Mouse (Mus musculus): ENCODE data around the gene Vps26c. TPM values are rescaled to one million over a fixed set of nuclear protein-coding genes. Genes with fewer than 3 reads are reported as not detected.

Vps26c gene
- polyA plus RNA-seq, 1 experiment from 2014 or later = 54.8 TPM

- Histone ChIP-seq H3K4me2 (no peak overlapping the region), H3K36me3 (no peaks in the 10 kb centered on the region), H3K4me1 (no peaks in the 10 kb centered on the region), H3K27ac (no peak overlapping the region), H3K4me3 (replicated peaks) (no peak overlapping the region), H3K9ac (no peak overlapping the region), H3K27me3 (replicated peaks) (no peaks in the 10 kb centered on the region), H3K9me3 (no peaks in the 10 kb centered on the region)
- WGBS = 84% methylated on average over 8 of the region's 8 CpGs
- no peak for ATAC-seq (ENCODE audit: insufficient read depth, low FRiP score, low read depth)
Observed at GRCm38 (mm10) chr16:94542898-94543297, 16.3 kb upstream of the Vps26c start.

- Histone ChIP-seq H3K27me3 (replicated peaks) (no peaks in the 10 kb centered on the region), H3K36me3 (no peaks in the 10 kb centered on the region), H3K9me3 (no peaks in the 10 kb centered on the region), H3K4me2 (no peak overlapping the region), H3K9ac (no peak overlapping the region), H3K4me3 (replicated peaks) (no peak overlapping the region), H3K4me1 (no peaks in the 10 kb centered on the region), H3K27ac (no peak overlapping the region)
- no peak for ATAC-seq (ENCODE audit: insufficient read depth, low FRiP score, low read depth)
- 94% methylated on average over 9 of the region's 9 CpGs for WGBS
Observed at GRCm38 (mm10) chr16:94540140-94540539, 13.5 kb upstream of the Vps26c start.

GRCm38 (mm10) chr16:94537159-94537527 lies 10.5 kb upstream of the Vps26c start:
- H3K9ac ChIP-seq = no peak overlapping the region
- H3K4me2 ChIP-seq = no peak overlapping the region
- H3K9me3 ChIP-seq = no peaks in the 10 kb centered on the region
- no peak overlapping the region for H3K27ac ChIP-seq
- H3K4me3 ChIP-seq (replicated peaks) = no peak overlapping the region
- WGBS = 36% methylated on average over 9 of the region's 9 CpGs
- no peaks in the 10 kb centered on the region for H3K36me3 ChIP-seq
- H3K4me1 ChIP-seq = no peaks in the 10 kb centered on the region
- H3K27me3 ChIP-seq (replicated peaks) = no peaks in the 10 kb centered on the region
- ATAC-seq (ENCODE audit: insufficient read depth, low FRiP score, low read depth) = peak; percentile 75; the same call in 1 of the 2 replicates

GRCm38 (mm10) chr16:94536417-94537158 lies 10.0 kb upstream of the Vps26c start:
- H3K4me1 ChIP-seq = no peaks in the 10 kb centered on the region
- H3K9ac ChIP-seq = no peak overlapping the region
- no peak for ATAC-seq (ENCODE audit: insufficient read depth, low FRiP score, low read depth)
- no peak overlapping the region for H3K27ac ChIP-seq
- no peaks in the 10 kb centered on the region for H3K9me3 ChIP-seq
- WGBS = 68% methylated on average over 7 of the region's 7 CpGs
- H3K4me2 ChIP-seq = no peak overlapping the region
- no peaks in the 10 kb centered on the region for H3K36me3 ChIP-seq
- no peak overlapping the region for H3K4me3 ChIP-seq (replicated peaks)
- no peaks in the 10 kb centered on the region for H3K27me3 ChIP-seq (replicated peaks)

- Histone ChIP-seq H3K4me1 (no peaks in the 10 kb centered on the region), H3K4me3 (replicated peaks) (no peak overlapping the region), H3K27ac (no peak overlapping the region), H3K4me2 (no peak overlapping the region), H3K27me3 (replicated peaks) (no peaks in the 10 kb centered on the region), H3K36me3 (no peaks in the 10 kb centered on the region), H3K9me3 (no peaks in the 10 kb centered on the region), H3K9ac (no peak overlapping the region)
- ATAC-seq (ENCODE audit: insufficient read depth, low FRiP score, low read depth) = no peak
- whole genome bisulfite sequencing = 85% methylated on average over 5 of the region's 5 CpGs
Observed at GRCm38 (mm10) chr16:94535716-94536115, 9.1 kb upstream of the Vps26c start.

- Histone ChIP-seq H3K9me3 (no peaks in the 10 kb centered on the region), H3K27me3 (replicated peaks) (no peaks in the 10 kb centered on the region), H3K27ac (no peak overlapping the region), H3K4me3 (replicated peaks) (no peak overlapping the region), H3K4me2 (no peak overlapping the region), H3K4me1 (no peaks in the 10 kb centered on the region), H3K9ac (no peak overlapping the region), H3K36me3 (no peaks in the 10 kb centered on the region)
- ATAC-seq (ENCODE audit: insufficient read depth, low FRiP score, low read depth) = no peak
- 59% methylated on average over 6 of the region's 6 CpGs for WGBS
Observed at GRCm38 (mm10) chr16:94533679-94534078, 7.0 kb upstream of the Vps26c start.

GRCm38 (mm10) chr16:94531268-94531667 lies 4.6 kb upstream of the Vps26c start:
- Histone ChIP-seq H3K27ac (no peak overlapping the region), H3K36me3 (no peaks in the 10 kb centered on the region), H3K9ac (no peak overlapping the region), H3K4me3 (replicated peaks) (no peak overlapping the region), H3K4me1 (peaks cover 9% of the 10 kb centered on the region), H3K4me2 (no peak overlapping the region), H3K27me3 (replicated peaks) (no peaks in the 10 kb centered on the region), H3K9me3 (no peaks in the 10 kb centered on the region)
- ATAC-seq (ENCODE audit: insufficient read depth, low FRiP score, low read depth) = no peak
- 71% methylated on average over 4 of the region's 4 CpGs for WGBS

- peaks cover 23% of the 10 kb centered on the region for H3K4me1 ChIP-seq
- H3K27me3 ChIP-seq (replicated peaks) = no peaks in the 10 kb centered on the region
- WGBS = 36% methylated on average over 3 of the region's 3 CpGs
- no peaks in the 10 kb centered on the region for H3K36me3 ChIP-seq
- ATAC-seq (ENCODE audit: insufficient read depth, low FRiP score, low read depth) = no peak
- peak overlapping the region; percentile 97 for H3K27ac ChIP-seq
- no peaks in the 10 kb centered on the region for H3K9me3 ChIP-seq
- peak overlapping the region; percentile 56; the same call in 1 of the 2 replicates for H3K9ac ChIP-seq
- H3K4me3 ChIP-seq (replicated peaks) = peak overlapping the region; percentile 74
- peak overlapping the region; percentile 57 for H3K4me2 ChIP-seq
Observed at GRCm38 (mm10) chr16:94527546-94527945, 916 bp upstream of the Vps26c start.

GRCm38 (mm10) chr16:94527152-94527534 lies 513 bp upstream of the Vps26c start:
- Histone ChIP-seq H3K27ac (peak overlapping the region; percentile 97), H3K9me3 (no peaks in the 10 kb centered on the region), H3K27me3 (replicated peaks) (no peaks in the 10 kb centered on the region), H3K9ac (peak overlapping the region; percentile 56), H3K4me2 (peak overlapping the region; percentile 57), H3K4me3 (replicated peaks) (peak overlapping the region; percentile 74), H3K4me1 (peaks cover 23% of the 10 kb centered on the region), H3K36me3 (no peaks in the 10 kb centered on the region)
- ATAC-seq (ENCODE audit: insufficient read depth, low FRiP score, low read depth) = no peak
- WGBS = 4% methylated on average over 13 of the region's 13 CpGs

- H3K4me3 ChIP-seq (replicated peaks) = peak overlapping the region; percentile 74
- ATAC-seq (ENCODE audit: insufficient read depth, low FRiP score, low read depth) = peak; percentile 69
- WGBS = 0% methylated on average over 24 of the region's 24 CpGs
- no peaks in the 10 kb centered on the region for H3K9me3 ChIP-seq
- no peaks in the 10 kb centered on the region for H3K27me3 ChIP-seq (replicated peaks)
- peak overlapping the region; percentile 53 for H3K9ac ChIP-seq
- H3K4me1 ChIP-seq = peaks cover 23% of the 10 kb centered on the region
- peak overlapping the region; percentile 57 for H3K4me2 ChIP-seq
- peak overlapping the region; percentile 97 for H3K27ac ChIP-seq
- no peaks in the 10 kb centered on the region for H3K36me3 ChIP-seq
Observed at GRCm38 (mm10) chr16:94525955-94526343, 681 bp downstream of the Vps26c start.

- H3K36me3 ChIP-seq = no peaks in the 10 kb centered on the region
- H3K27me3 ChIP-seq (replicated peaks) = no peaks in the 10 kb centered on the region
- no peak overlapping the region for H3K4me3 ChIP-seq (replicated peaks)
- no peak for ATAC-seq (ENCODE audit: insufficient read depth, low FRiP score, low read depth)
- H3K27ac ChIP-seq = no peak overlapping the region
- H3K9me3 ChIP-seq = no peaks in the 10 kb centered on the region
- 0 out of 2 replicates have a peak overlapping the region, but pooled peaks have one; percentile 57 for H3K4me2 ChIP-seq
- H3K9ac ChIP-seq = no peak overlapping the region
- WGBS = 74% methylated on average over 9 of the region's 9 CpGs
- peaks cover 25% of the 10 kb centered on the region for H3K4me1 ChIP-seq
Observed at GRCm38 (mm10) chr16:94524691-94525090, 1.9 kb downstream of the Vps26c start.

GRCm38 (mm10) chr16:94523594-94524377 lies 2.8 kb downstream of the Vps26c start:
- Histone ChIP-seq H3K4me3 (replicated peaks) (no peak overlapping the region), H3K27ac (peak overlapping the region; percentile 23; the same call in 1 of the 2 replicates), H3K4me1 (peaks cover 32% of the 10 kb centered on the region), H3K27me3 (replicated peaks) (no peaks in the 10 kb centered on the region), H3K4me2 (no peak overlapping the region), H3K36me3 (no peaks in the 10 kb centered on the region), H3K9me3 (no peaks in the 10 kb centered on the region), H3K9ac (no peak overlapping the region)
- ATAC-seq (ENCODE audit: insufficient read depth, low FRiP score, low read depth) = no peak
- WGBS = 32% methylated on average over 6 of the region's 6 CpGs

Data from stomach, embryonic 15.5 days (tissue).